Mouse (Mus musculus): Measurements from ENCODE around the gene Ccnd1.
A peak's percentile ranks its signal among the peaks of the same experiment; 100 is the strongest.

Ccnd1 gene

DNA sequence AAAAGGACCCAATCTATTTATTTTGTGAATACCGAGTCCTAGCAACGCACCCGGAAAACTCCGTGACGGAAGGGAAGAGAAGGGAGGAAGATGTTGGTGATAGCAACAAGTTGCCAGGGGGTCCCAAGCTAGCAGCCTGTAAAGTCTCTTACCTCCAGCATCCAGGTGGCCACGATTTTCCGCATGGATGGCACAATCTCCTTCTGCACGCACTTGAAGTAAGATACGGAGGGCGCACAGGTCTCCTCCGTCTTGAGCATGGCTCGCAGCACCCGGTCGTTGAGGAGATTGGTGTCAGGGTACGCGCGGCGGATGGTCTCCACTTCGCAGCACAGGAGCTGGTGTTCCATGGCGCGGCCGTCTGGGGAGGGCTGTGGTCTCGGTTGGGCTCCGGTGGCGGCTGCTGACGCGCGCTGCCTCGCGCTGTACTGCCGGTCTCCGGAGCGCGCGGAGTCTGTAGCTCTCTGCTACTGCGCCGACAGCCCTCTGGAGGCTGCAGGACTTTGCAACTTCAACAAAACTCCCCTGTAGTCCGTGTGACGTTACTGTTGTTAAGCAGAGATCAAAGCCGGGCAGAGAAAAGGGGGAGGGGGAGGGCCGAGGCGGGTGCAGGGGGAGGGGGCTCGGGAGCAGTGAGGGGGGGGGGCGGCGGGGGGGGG, at the start of gene Ccnd1:
Gene Ccnd1 (minus strand): TSS at position 582 of the 659 bp plus-strand sequence.
- no peak for DNase-seq (ENCODE audit: low read depth)

DNA sequence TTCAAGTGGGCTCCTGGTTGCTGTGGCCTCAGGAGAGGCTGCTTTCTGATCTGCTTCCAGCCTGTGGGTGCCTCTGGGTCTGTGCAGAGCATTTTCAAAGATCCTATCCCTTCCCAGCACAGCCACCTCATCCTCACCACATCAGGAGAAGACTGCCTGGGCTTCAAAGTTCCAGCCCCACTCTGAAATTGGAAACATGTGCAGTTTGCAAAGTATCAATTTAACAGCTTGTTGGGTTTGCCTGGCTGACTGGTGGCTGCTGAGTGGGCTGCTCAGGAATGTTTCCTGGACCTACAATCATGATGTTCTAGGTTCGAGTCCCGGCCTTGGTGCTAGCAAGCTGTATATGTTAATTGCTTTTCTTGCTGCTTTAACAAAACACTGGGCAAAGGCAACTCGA, 49.1 kb upstream of the Ccnd1 start:
- no peak for DNase-seq (ENCODE audit: low read depth)

DNA sequence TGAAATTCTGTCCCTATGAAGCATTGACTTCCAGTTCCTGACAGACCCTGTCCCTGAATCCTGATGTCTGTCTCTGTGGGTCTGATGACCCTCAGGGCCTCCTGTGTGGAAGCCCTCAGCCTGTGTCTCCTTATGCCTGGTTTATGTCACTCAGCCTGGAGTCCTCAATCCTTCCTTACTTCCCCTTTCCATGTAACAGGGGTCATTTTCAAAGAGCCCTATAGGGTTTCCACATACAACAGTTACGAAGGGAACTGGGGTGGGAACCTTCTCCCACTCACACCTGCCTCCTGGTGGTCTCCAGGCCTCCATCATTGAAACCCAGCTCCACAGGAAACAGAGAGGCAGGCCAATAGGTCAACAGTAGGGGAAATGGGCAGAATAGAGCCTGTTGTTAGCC, 45.4 kb upstream of the Ccnd1 start:
- DNase-seq (ENCODE audit: low read depth): no peak

DNA sequence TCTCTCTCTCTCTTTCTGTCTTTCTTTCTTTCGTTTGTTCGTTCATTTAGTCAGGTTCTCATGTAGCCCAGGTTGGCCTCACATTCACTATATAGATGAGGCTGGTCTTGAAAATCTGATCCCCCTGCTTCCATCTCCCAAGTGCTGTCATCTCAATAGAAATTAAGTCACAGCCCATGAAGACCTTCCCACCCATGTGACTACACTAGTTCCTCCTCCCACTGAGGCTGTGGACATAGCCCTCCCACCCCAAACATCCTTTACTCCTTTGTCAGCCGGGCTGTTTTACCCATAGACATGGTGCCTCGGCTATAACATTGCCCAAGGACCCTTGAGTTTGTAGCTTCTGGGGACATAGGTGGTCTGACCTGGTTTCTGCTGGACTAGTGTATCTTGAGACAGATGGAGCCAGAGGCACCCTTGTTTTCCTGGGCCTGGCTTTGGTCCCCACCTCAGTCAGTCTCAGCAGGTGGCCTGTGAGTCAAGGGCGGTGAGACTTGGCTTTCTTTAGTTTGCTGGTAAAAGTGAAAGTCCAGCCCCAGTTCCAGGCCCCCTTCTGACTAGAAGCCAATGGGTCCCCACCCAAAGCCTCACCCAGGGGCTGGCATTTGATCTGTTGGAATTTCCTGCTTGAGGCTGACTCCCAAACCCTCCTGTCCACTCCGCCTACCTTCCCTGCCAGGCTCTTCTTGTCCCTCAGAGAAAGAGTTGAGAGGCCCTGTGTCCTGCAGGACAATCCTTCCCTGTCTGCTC, 42.8 kb upstream of the Ccnd1 start:
- no peak for DNase-seq (ENCODE audit: low read depth)

DNA sequence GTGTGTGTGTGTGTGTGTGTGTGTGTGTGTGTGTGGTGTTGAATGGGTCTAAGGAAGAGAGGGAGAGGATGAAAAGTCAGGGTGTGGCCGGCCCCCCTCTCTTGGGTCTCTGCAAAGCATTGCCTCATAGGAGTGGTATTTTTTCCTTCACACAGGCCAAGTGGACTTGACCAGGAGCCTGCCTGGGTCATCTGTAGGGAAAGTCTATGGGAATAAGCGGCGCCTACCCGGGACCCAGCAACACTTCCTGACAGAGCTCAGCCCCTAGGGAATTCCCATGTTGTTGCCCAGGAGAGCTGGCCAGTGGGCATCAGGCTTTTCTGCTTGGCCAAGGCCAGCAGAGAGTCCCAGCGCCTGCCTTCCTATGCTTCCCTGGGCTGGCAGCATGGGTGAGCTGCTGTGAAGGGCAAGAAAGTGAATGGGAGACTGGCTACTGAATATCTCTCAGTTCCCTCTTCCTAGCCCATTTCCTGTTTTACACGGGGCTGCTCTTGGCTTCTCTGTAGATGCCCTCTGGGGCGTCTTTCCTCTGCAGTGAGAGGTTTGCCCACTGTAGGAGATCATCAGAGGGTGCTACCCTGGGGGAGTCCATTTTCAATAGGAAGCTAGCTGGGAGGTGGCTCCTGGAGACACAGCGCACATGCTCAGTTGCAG, 41.8 kb upstream of the Ccnd1 start:
- no peak for DNase-seq (ENCODE audit: low read depth)

DNA sequence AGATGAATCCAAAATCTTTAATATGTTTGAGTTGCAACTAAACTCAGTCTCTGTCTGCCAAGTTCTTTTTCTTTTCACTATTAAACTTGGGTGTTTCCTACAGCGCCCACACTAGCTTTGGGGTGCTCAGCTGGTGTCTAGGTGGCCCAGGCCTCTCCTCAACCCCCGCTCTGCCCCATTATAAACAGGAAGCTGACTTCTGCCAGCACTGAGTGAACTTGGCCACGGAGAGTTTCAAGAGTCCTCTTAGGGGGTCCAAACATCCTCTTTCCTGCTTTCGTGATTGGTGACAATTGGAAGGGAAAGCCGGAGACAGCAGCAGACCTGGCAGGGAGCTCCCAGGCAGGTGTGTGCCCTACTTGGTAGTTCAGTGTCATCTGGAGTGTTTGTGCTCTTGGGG, 40.1 kb upstream of the Ccnd1 start:
- peak; percentile 14 for DNase-seq (ENCODE audit: low read depth)

DNA sequence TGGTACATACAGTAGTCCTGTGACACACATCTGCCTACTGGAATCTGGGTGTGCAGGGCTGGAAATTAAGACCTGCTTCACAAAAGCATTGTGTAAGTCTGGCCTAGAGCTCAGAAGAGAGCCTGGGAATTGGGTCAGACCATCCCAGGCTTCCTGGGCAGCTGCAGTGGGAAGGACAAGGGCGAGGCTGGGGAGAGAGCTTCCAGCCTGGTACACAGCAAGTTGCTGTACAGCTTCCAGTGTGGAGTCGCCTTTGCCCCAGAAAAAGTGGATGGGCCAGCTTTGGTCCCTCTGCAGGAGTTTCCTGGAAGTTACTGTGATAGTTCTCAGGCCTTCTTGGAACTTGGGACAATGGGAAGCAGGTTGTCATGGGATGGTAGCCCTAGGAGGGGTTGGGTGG, 37.4 kb upstream of the Ccnd1 start:
- DNase-seq (ENCODE audit: low read depth): no peak

DNA sequence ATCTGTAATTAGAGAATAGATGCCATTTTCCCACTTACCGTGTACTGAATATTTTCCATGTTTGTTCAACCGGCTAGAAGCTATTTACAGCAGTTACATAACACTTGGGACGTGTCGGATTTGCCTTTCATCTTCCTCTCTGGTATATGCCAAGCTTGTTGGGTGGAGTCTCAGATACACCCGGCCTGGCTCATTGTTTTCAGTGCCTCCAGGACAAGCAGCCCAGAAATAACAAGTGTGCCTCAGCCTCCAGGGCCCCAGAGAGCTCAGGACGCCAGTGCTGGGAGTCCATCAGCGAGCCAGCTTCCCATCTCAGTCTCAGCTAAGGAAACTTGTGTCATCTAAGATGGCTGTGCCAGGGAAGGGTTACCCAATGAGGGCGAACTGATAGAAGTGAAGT, 33.7 kb upstream of the Ccnd1 start:
- DNase-seq (ENCODE audit: low read depth): no peak

DNA sequence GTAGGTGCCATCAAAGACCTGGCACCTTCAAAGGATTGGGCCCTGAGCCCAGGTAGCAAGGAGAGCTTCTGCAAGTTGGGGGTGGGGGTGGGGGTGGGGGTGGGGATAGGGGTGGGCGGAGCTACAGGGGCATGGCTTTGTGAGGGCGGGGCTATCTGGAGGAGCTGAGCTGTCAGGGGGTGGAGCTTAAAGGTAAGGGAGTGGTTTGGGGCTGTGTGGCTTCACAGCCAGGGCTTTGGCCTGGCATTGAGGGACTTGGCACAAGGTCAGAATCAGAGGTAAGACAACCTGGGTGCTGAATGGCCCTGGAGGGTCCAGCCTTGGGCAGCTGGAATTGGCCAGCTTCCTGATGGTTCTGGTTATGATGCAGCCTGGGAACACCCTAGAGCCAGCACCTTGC, 32.0 kb upstream of the Ccnd1 start:
- no peak for DNase-seq (ENCODE audit: low read depth)

DNA sequence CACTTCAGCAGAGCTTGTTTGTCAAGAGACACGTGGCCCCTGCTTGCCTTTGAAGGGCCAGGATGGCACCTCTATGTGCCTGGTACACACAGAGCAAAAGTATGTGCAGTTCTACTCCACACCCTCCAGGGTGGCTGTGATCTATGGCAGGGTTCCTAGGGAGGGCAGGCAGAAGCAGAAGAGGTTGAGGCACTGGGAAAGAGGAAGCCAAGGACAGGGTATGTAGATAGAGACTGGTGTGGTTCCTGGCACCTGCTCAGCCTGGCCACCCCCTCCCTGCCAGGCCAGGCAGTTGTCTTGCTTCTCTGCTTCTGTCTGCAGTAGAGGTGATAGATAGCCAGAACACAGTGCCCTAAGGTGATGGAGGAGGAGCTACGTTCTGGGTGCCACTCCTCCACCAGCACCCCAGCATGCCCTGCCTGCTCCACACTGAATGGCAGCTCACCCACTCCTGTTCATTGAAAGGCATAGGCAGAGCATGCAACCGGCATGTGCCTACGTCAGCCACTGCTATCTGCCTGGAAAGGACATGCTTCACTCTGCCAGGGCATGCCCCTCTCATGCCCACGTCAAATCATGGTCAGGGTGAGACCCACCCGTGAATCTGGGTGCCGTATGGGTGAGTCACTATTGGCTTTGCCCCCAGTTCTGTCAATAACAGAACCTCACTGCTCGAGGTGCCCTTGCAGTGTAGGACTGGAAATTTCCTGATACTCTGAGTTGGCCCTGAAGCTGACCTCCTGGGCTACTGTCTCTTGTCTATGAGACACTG, 31.5 kb upstream of the Ccnd1 start:
- peak; percentile 16 for DNase-seq (ENCODE audit: low read depth)

DNA sequence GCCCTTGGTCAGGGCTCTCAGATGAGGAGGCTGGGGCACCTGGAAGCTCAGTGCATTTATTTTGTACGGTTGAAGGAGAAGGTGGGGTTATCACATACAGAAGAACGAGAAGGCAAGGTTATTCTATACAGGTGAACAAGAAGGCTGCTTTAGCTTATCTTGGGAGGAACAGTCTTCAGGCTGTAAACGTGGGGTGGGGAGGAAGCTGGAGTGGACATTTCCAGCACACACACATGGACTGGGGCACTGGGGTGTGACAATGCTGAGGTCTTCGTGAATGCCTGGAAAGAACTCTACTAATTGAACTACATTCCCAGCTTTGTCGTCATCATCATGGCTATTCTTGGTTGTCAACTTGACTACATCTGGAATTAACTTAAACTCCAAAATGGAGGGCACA, 26.2 kb upstream of the Ccnd1 start:
- DNase-seq (ENCODE audit: low read depth): no peak

DNA sequence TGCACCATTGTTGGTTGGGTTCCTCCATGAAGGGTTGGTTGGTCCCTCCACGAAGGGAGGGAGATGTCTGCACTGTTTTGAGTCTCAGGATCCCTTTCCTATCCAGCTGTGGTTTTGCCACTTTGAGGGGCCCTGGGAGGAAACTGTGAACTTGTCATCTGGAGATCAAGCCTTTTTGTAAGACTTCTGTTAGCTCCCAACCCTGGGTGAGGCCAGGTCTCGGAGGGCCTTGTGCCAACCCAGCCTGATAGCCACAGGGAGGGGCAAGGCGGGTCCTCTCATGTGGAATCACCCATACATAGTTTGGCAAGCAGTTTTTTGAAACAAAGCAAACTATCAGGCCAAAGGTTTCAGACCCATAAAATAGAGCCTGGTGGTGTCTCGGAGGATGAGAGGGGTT, 24.6 kb upstream of the Ccnd1 start:
- DNase-seq (ENCODE audit: low read depth): no peak

DNA sequence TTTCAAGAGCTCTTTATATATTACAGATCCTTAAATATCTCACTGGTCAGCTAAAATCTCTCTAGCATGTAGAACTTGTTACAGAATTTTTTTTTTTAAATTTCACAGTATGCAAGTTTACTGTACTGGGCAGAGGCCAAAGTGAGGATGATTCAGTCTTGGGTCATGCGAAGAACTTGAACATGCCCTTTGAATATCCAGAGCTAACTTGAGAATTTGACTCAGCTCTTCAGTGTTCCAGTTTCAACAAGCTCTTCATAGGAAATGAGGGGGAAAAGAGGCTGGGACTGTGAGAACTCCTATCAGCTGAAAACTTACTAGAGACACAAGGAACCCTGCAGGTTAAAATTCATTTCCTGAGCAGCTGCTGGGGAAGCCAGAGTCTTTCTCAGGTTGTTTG, 24.2 kb upstream of the Ccnd1 start:
- DNase-seq (ENCODE audit: low read depth): no peak

DNA sequence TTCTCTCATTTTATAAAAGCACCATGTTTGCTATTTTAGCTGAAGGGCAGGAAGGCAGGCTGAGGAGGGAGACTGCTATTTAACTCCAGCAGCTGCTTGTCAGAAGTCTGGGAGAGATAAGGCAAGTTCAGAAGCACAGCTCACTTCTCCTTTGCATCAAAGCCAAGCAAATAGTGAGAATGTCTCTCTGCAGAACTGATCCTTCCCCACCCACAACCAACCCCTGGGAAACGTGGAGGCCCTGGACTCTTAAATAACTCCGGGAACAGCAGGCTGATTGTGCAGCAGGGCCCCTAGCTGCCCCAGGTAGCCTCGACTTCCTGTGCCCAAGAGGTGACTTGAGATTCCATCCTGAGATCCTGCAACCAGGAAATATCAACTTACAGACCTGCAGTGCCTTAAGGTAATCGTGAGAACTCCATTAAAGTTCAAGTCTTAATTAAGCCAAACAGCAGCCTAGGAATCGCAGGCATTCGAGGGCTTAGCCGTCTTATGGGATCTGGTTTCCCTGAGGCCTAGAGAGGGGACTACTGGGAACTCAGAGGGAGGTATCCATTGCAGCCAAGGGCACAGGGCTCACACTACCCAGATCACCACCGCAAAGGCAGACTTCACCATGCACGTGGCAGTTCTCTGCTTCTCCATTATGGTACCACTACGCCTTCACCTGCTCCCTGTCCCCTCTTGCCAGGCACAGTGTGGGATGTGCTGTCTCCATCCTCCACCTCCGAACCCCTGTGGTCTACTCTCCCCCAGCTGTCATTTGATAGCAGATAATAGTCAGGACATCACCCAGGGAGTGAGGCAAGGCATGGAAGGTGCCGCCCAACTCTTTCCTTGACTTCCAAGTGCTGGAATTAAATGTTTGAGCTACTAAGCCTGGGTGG, 19.0 kb upstream of the Ccnd1 start:
- DNase-seq (ENCODE audit: low read depth): no peak

DNA sequence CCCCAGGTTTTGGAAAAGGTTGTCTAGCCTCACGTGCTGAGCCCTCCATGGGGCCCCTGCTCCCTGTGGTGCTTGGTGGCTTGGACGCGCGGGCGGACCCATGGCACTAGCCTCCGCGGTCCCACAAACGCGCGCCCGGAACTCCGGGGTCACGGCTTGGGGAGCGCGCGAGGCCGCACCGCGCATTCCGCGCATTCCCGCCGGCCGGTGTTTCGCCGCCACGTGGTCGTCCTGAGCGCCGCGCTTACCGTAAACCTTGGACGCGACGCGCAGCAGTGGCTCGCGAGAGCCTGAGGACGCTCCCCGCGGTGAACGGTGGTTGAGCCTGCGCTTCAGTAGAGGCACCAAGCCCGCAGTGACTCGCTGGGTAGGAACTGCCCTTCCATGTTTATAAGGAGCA, 3.5 kb upstream of the Ccnd1 start:
- DNase-seq (ENCODE audit: low read depth): no peak

DNA sequence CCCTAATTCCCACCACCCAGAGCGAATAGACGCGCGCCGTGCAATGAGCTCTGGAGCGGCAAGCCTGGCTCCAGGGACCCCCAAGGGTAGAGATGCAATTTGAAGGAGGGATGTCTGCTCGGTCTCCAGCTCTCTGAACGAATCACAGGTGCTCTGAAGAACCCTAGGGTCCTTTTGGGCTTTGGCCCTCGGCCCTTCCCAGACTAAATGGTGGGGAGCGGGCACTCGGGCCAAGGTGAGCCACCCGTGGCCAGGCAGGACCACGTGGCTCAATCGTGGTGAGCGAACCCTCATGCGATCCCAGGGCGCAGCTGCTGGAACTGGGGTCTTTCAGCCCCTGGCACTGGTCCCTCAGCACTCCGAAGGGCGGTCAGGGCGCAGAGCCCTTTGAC, 3.0 kb upstream of the Ccnd1 start:
- no peak for DNase-seq (ENCODE audit: low read depth)

DNA sequence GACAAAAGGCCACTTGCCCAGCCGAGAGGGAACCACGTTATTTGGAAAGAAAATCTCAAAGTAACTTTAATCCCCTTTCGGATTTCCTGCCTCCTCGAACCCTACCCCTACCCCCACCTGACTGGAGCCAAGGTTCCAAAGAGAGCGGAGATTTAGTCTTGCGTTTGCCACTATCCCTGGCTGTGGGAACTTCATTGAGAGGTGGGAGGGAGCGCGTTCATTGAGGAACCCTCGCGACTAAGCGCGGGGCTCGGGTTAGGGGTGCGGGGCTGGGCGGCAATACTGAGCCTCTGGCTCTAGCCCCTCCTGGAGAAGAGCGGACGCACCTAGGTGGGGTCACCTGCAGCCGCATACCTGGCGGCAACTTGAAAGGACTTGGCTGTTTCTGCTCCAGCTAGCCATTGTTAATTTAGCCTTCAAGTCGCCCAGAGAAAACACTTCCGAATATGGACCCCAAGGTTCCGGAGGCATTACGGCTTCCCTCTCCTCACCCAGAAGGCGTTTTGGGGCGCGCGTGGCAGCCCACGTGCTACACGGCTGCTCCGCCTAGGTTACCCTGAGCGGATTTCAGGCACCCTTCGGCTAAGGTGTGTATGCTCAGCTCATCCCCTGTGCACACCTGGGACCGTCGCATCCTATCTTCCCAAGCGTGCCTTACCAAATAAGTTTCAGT, 2.5 kb upstream of the Ccnd1 start:
- DNase-seq (ENCODE audit: low read depth): no peak

DNA sequence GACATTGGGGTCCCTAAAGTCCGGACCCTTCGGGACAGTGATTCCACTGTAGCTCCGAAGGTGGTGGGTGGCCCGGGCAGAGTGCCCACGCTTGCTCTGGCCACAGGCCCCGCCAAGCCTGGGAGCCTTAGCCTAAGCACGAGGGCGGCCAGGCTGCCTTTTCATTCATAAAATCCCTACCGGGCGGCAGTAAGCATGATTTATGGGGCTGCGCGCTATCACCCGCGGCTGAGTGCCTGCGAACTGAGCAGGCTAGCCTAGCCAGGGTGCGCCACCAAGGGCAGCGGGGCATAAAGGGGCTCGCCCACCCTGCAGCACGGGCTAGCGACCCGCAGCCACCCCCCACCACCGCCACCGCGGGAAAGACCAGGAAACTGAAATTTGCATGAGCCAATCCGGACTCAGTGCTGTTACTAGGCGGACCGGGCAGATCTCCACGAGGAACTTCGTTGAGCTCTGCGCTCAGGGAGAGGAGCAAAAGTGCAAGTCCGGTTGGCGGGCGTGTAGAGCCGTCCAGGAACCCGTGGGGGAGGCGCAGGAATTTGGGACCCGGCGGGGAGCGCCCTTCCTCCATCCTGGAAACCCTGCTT, 1.6 kb upstream of the Ccnd1 start:
- DNase-seq (ENCODE audit: low read depth): peak; percentile 67

DNA sequence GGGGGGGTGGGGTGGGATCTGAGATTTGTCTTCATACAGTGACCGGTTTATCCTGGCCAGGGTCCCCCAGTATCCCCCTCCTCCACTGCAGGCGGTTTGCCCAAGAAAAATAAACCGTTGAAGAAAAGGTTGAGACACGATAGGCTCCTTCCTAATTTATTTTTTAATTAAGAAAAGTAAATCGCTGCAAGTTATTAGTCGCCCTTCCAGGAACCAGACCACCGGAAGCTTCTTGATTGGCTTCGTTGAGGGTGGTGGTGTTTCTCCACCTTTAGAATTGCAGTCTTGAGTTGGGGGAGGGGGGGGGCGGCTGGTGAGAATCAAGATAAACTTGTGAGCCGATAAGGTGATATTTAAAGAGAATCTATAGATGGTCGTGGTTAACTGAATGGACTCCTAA, 860 bp upstream of the Ccnd1 start:
- DNase-seq (ENCODE audit: low read depth): no peak

DNA sequence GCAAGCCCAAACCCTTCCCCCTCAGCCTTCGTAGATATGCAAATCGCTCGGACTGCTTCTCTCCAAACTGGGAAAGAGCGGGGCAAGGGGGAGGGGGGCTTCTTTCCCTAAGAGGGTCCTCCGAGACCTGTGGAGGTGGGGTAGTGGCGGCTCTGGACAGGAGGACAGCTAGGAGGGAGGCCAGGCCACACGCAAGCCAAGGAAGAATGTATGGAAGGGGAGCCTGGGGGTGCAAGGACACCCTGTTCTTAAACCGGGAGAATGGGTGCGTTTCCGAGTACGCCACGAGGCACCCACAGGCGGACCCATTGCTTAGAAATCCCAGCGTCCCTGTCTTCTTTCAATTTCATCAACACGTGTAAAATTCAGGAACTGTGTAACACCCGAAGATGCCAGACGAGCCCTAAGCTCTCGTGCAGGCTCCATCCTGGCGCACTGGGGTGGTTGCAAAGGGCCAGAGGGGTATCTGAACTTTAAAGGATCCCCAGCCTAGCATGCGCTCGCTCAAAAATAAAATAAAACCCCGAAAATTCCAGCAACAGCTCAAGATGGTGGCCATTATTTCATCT, 362 bp upstream of the Ccnd1 start:
- no peak for DNase-seq (ENCODE audit: low read depth)

Measured in c-Kit-positive CD71-negative TER-119-negative erythroid progenitor cells, embryonic 14.5 days (primary cell).